Mouse (Mus musculus) stomach, embryonic 14.5 days (tissue): ENCODE measurements around the gene Mical2. TPM values are rescaled to one million over a fixed set of nuclear protein-coding genes. Genes with fewer than 3 reads are reported as not detected.

Source experiments
- ATAC-seq: fragments of 200-750 bp; cut with Nextera tagmentation; 2 replicates; pipeline ENCODE4 v1.8.0; 2017; ENCODE audit warnings: low read depth, moderate TSS enrichment; ENCODE audit not compliant: insufficient number of reproducible peaks, insufficient read depth, low FRiP score
- H3K27ac ChIP-seq: fragments of 300-500 bp; sonication (generic); 2 replicates; pipeline ENCODE4 v1.5.1; 2014; ENCODE audit warnings: mild to moderate bottlenecking, low read length, moderate library complexity, mixed read lengths
- H3K27me3 ChIP-seq: fragments of 300-500 bp; sonication (generic); 2 replicates; pipeline ENCODE4 v1.6.1; 2014; ENCODE audit warnings: low read length, control low read depth, mixed read lengths; ENCODE audit not compliant: control insufficient read depth, insufficient read depth
- H3K36me3 ChIP-seq: fragments of 300-500 bp; sonication (generic); 2 replicates; pipeline ENCODE4 v1.6.1; 2014; ENCODE audit warnings: mild to moderate bottlenecking, control low read depth, low read length, moderate library complexity, mixed read lengths; ENCODE audit not compliant: control insufficient read depth, insufficient read depth
- H3K4me1 ChIP-seq: fragments of 300-500 bp; sonication (generic); 2 replicates; pipeline ENCODE4 v1.6.1; 2014; ENCODE audit warnings: low read length, control low read depth, mixed read lengths; ENCODE audit not compliant: control insufficient read depth, insufficient read depth
- H3K4me2 ChIP-seq: fragments of 300-500 bp; sonication (generic); replicated peaks from 2 replicates; pipeline ENCODE4 v1.6.1; 2014; ENCODE audit warnings: low read depth, low read length, control low read depth
- H3K4me3 ChIP-seq: fragments of 300-500 bp; sonication (generic); 2 replicates; pipeline ENCODE4 v1.5.1; 2014; ENCODE audit warnings: low read depth, low read length, control low read depth
- H3K9ac ChIP-seq: fragments of 300-500 bp; sonication (generic); replicated peaks from 2 replicates; pipeline ENCODE4 v1.6.1; 2014; ENCODE audit warnings: low read depth, mild to moderate bottlenecking, control low read depth, low read length, moderate library complexity, mixed read lengths
- H3K9me3 ChIP-seq: fragments of 300-500 bp; sonication (generic); 2 replicates; pipeline ENCODE4 v1.6.1; 2016; ENCODE audit warnings: low read depth, low read length, control low read depth; ENCODE audit not compliant: control insufficient read depth
- WGBS: fragments of 180-500 bp; shearing (Covaris S2); extraction: QIAGEN DNeasy Blood & Tissue Kit; methylation state at CpG from one replicate; pipeline ENCODE4 v1.1.7; 2014; 5-methylcytosine and 5-hydroxymethylcytosine counted together
- polyA plus RNA-seq: library from polyadenylated mRNA; unstranded; fragments of >200 nt; fragmentation: Nextera tagmentation; extraction: Ambion mirVana; gene quantifications from 2 replicates; pipeline ENCODE4 v1.2.1, GENCODE M21; 2014

Mical2 gene
- polyA plus RNA-seq, 1 experiment from 2014 or later, result 10.7 TPM

GRCm38 (mm10) chr7:112231731-112232130, 6.1 kb downstream of the Mical2 start:
- no peak overlapping the region for H3K4me3 ChIP-seq
- no peak for ATAC-seq
- peaks cover 7% of the 10 kb centered on the region; the same call in 1 of the 2 replicates for H3K4me1 ChIP-seq
- H3K27me3 ChIP-seq, result no peaks in the 10 kb centered on the region
- H3K9me3 ChIP-seq, result no peaks in the 10 kb centered on the region
- no peak overlapping the region for H3K9ac ChIP-seq
- H3K4me2 ChIP-seq, result no peak overlapping the region
- 75% methylated on average over 7 of the region's 7 CpGs for WGBS
- no peaks in the 10 kb centered on the region for H3K36me3 ChIP-seq
- H3K27ac ChIP-seq, result no peak overlapping the region

GRCm38 (mm10) chr7:112233345-112234005, 7.8 kb downstream of the Mical2 start:
- Histone ChIP-seq H3K9ac (no peak overlapping the region), H3K9me3 (no peaks in the 10 kb centered on the region), H3K4me3 (no peak overlapping the region), H3K4me1 (peaks cover 7% of the 10 kb centered on the region; the same call in 1 of the 2 replicates), H3K27ac (peak overlapping the region; percentile 44; the same call in 1 of the 2 replicates), H3K36me3 (no peaks in the 10 kb centered on the region), H3K4me2 (no peak overlapping the region), H3K27me3 (no peaks in the 10 kb centered on the region)
- 21% methylated on average over 7 of the region's 7 CpGs for WGBS
- ATAC-seq, result no peak

- H3K4me2 ChIP-seq, result no peak overlapping the region
- 84% methylated on average over 4 of the region's 4 CpGs for WGBS
- H3K27ac ChIP-seq, result no peak overlapping the region
- peaks cover 7% of the 10 kb centered on the region; the same call in 1 of the 2 replicates for H3K4me1 ChIP-seq
- no peaks in the 10 kb centered on the region for H3K9me3 ChIP-seq
- no peak for ATAC-seq
- H3K27me3 ChIP-seq, result no peaks in the 10 kb centered on the region
- no peak overlapping the region for H3K4me3 ChIP-seq
- no peak overlapping the region for H3K9ac ChIP-seq
- no peaks in the 10 kb centered on the region for H3K36me3 ChIP-seq
These were observed 8.8 kb downstream of the Mical2 start for GRCm38 (mm10) chr7:112234410-112234809.

DNA sequence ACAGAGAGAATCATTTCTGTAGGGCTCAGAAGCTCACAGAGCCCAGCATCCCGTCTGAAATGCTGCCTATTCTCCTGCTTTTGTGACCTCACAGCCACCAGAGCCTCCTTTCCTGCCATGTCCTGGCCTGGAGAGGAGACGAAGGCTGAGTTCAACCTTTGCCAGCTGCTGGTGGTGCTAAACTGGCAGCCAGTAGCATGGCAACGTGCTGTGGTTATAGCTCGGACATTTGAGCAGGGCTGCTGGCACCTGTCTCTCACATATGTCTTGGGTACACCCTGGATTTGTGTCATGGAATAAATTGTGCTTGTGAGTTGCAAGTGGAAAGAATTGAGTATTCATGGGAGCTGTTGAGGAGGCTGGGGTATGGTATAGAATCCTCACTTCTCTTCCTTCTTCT, 9.8 kb downstream of the Mical2 start:
- H3K27ac ChIP-seq, result no peak overlapping the region
- no peak for ATAC-seq
- 86% methylated on average over 4 of the region's 4 CpGs for WGBS
- no peak overlapping the region for H3K4me2 ChIP-seq
- H3K9me3 ChIP-seq, result no peaks in the 10 kb centered on the region
- H3K36me3 ChIP-seq, result no peaks in the 10 kb centered on the region
- no peak overlapping the region for H3K9ac ChIP-seq
- no peak overlapping the region for H3K4me3 ChIP-seq
- H3K4me1 ChIP-seq, result peaks cover 7% of the 10 kb centered on the region; the same call in 1 of the 2 replicates
- no peaks in the 10 kb centered on the region for H3K27me3 ChIP-seq

- Histone ChIP-seq H3K4me2 (no peak overlapping the region), H3K27ac (no peak overlapping the region), H3K4me3 (no peak overlapping the region), H3K27me3 (no peaks in the 10 kb centered on the region), H3K9ac (no peak overlapping the region), H3K36me3 (no peaks in the 10 kb centered on the region), H3K4me1 (peaks cover 7% of the 10 kb centered on the region; the same call in 1 of the 2 replicates), H3K9me3 (no peaks in the 10 kb centered on the region)
- 84% methylated on average over 7 of the region's 7 CpGs for WGBS
- no peak for ATAC-seq
These were observed 11.6 kb downstream of the Mical2 start for GRCm38 (mm10) chr7:112237211-112237610.

DNA sequence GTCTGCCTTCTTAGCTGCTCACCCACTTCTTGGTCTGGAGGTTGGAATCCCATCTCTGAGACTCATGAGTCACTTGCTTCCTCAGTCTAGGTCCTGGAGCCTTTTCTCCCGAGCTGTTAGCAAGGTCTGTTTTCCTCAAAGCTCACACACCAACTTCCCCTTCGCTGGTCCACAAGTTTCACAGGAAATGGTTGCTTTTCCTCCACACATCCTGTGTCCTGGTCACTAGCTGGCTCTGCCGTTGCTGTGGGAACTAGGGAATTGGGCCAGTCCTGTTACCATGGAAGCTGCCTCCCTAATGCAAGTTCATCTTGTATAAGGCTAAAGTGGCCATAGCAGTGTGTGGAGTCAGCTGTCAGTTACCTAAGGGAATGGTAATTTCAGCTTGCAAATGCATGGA, 12.2 kb downstream of the Mical2 start:
- no peak overlapping the region for H3K4me2 ChIP-seq
- H3K36me3 ChIP-seq, result no peaks in the 10 kb centered on the region
- no peak for ATAC-seq
- no peak overlapping the region for H3K4me3 ChIP-seq
- H3K27ac ChIP-seq, result no peak overlapping the region
- WGBS, result 44% methylated on average over 3 of the region's 3 CpGs
- H3K4me1 ChIP-seq, result peaks cover 4% of the 10 kb centered on the region; the same call in 1 of the 2 replicates
- no peaks in the 10 kb centered on the region for H3K27me3 ChIP-seq
- no peaks in the 10 kb centered on the region for H3K9me3 ChIP-seq
- no peak overlapping the region for H3K9ac ChIP-seq

DNA sequence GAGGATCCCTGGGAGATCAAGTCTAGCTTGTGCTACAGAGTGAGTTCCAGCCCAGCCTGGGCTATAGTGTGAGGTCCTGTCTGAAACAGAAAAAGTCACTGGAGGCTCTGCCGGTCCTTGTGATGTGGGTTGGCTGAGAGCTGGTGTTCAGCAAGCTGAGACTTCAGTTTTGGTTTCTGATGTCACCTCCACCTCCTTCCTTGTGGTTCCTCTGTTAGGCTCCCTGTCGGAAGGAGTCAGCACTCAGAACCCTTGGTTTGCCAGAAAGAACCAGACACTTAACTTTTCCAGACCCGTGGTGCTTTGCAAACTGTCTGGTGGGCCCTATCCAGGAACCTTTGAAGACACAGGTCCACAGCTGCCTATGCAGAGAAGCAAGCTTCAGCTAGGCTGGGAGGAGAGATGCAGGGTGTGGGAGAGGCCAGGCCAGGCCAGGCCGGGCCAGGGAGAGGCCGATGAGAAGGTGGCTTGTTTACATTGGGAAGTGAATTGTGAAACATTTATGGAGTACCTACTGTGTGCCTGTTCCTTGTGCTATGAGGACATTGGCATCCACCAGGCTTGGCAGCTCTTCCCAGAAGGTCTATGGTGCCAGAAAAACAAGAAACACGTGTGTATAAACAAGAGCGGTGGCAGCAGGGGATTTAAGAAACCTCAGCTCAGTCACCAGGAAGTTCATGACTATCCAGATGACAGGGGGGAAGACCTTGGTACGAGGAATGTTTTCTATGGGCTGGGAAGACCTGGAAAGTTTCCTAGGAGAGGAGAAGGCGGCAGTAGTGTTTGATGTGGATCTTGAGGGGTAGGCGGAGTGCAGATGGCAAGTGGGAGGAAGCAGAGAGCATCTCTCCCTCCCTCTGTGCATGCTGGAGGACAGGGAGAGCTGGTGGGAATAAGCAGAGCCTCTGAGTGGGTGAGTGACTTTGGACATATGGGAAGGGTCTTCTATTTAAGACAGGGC, 13.4 kb downstream of the Mical2 start:
- ATAC-seq, result no peak
- Histone ChIP-seq H3K9me3 (no peaks in the 10 kb centered on the region), H3K4me2 (no peak overlapping the region), H3K9ac (no peak overlapping the region), H3K27me3 (no peaks in the 10 kb centered on the region), H3K4me3 (no peak overlapping the region), H3K27ac (no peak overlapping the region), H3K36me3 (no peaks in the 10 kb centered on the region), H3K4me1 (no peaks in the 10 kb centered on the region)
- 59% methylated on average over 10 of the region's 10 CpGs for WGBS

- H3K4me2 ChIP-seq, result no peak overlapping the region
- H3K27ac ChIP-seq, result no peak overlapping the region
- H3K4me3 ChIP-seq, result no peak overlapping the region
- no peaks in the 10 kb centered on the region for H3K36me3 ChIP-seq
- H3K4me1 ChIP-seq, result no peaks in the 10 kb centered on the region
- no peaks in the 10 kb centered on the region for H3K9me3 ChIP-seq
- no peak overlapping the region for H3K9ac ChIP-seq
- H3K27me3 ChIP-seq, result no peaks in the 10 kb centered on the region
- no peak for ATAC-seq
- 69% methylated on average over 2 of the region's 2 CpGs for WGBS
These were observed 15.1 kb downstream of the Mical2 start for GRCm38 (mm10) chr7:112240748-112241147.
